Mouse (Mus musculus): Measurements from ENCODE around the gene Pcnp. TPM values are rescaled to one million over a fixed set of nuclear protein-coding genes. Genes with fewer than 3 reads are reported as not detected.
"Not testable (repeated sequence)": the region's sequence is repeated elsewhere in the genome, so short reads cannot be mapped to it uniquely, and the experiment has no call there.

The Pcnp gene
- polyA plus RNA-seq, 1 experiment from 2014 or later: 151 TPM

- no peaks in the 10 kb centered on the region for H3K4me1 ChIP-seq (ENCODE audit: control insufficient read depth in 2 of 2, insufficient read depth in 2 of 2, low read length in 2 of 2)
- H3K27ac ChIP-seq (replicated peaks in 1 of 2; ENCODE audit: control insufficient read depth in 1 of 2, insufficient read depth in 1 of 2, low read depth in 2 of 2, low read length in 2 of 2): no peak overlapping the region
- no peaks in the 10 kb centered on the region for H3K36me3 ChIP-seq (ENCODE audit: control insufficient read depth, insufficient read depth, low read length)
- ATAC-seq (ENCODE audit: insufficient number of reproducible peaks, insufficient read depth, low FRiP score, low read depth): no peak
- no peaks in the 10 kb centered on the region for H3K9me3 ChIP-seq (ENCODE audit: control insufficient read depth, low read length)
- no peak overlapping the region for H3K4me3 ChIP-seq (ENCODE audit: control insufficient read depth in 1 of 2, insufficient read depth in 1 of 2, low read depth in 1 of 2, low read length in 2 of 2)
- H3K4me2 ChIP-seq (ENCODE audit: low read length): no peak overlapping the region
- WGBS: 72% methylated on average over 7 of the region's 7 CpGs
- H3K27me3 ChIP-seq (ENCODE audit: control insufficient read depth, insufficient read depth, low read length): no peaks in the 10 kb centered on the region
- H3K9ac ChIP-seq (ENCODE audit: low read length): no peak overlapping the region
Observed at GRCm38 (mm10) chr16:56056944-56057590, 27.5 kb upstream of the Pcnp start.

GRCm38 (mm10) chr16:56055911-56056310, 26.4 kb upstream of the Pcnp start:
- Histone ChIP-seq H3K9ac (ENCODE audit: low read length) (no peak overlapping the region), H3K4me3 (ENCODE audit: control insufficient read depth in 1 of 2, insufficient read depth in 1 of 2, low read depth in 1 of 2, low read length in 2 of 2) (no peak overlapping the region), H3K9me3 (ENCODE audit: control insufficient read depth, low read length) (no peaks in the 10 kb centered on the region), H3K4me2 (ENCODE audit: low read length) (no peak overlapping the region), H3K4me1 (ENCODE audit: control insufficient read depth in 2 of 2, insufficient read depth in 2 of 2, low read length in 2 of 2) (no peaks in the 10 kb centered on the region), H3K27ac (replicated peaks in 1 of 2; ENCODE audit: control insufficient read depth in 1 of 2, insufficient read depth in 1 of 2, low read depth in 2 of 2, low read length in 2 of 2) (no peak overlapping the region), H3K27me3 (ENCODE audit: control insufficient read depth, insufficient read depth, low read length) (no peaks in the 10 kb centered on the region), H3K36me3 (ENCODE audit: control insufficient read depth, insufficient read depth, low read length) (no peaks in the 10 kb centered on the region)
- WGBS: 74% methylated on average over 3 of the region's 3 CpGs
- no peak for ATAC-seq (ENCODE audit: insufficient number of reproducible peaks, insufficient read depth, low FRiP score, low read depth)

- H3K9me3 ChIP-seq (ENCODE audit: control insufficient read depth, low read length); H3K27me3 ChIP-seq (ENCODE audit: control insufficient read depth, insufficient read depth, low read length); ATAC-seq (ENCODE audit: insufficient number of reproducible peaks, insufficient read depth, low FRiP score, low read depth); H3K9ac ChIP-seq (ENCODE audit: low read length); H3K4me3 ChIP-seq (ENCODE audit: control insufficient read depth in 1 of 2, insufficient read depth in 1 of 2, low read depth in 1 of 2, low read length in 2 of 2); H3K36me3 ChIP-seq (ENCODE audit: control insufficient read depth, insufficient read depth, low read length); H3K27ac ChIP-seq (replicated peaks in 1 of 2; ENCODE audit: control insufficient read depth in 1 of 2, insufficient read depth in 1 of 2, low read depth in 2 of 2, low read length in 2 of 2); H3K4me1 ChIP-seq (ENCODE audit: control insufficient read depth in 2 of 2, insufficient read depth in 2 of 2, low read length in 2 of 2); H3K4me2 ChIP-seq (ENCODE audit: low read length): not testable (repeated sequence)
- no CpG with 5 or more reads among the region's 4 CpGs for WGBS
Observed at GRCm38 (mm10) chr16:56048038-56048437, 18.5 kb upstream of the Pcnp start, which contains the start of gene Senp7. Gene Senp7 (plus strand): TSS chr16:56048338.

- H3K27me3 ChIP-seq (ENCODE audit: control insufficient read depth, insufficient read depth, low read length): no peaks in the 10 kb centered on the region
- H3K36me3 ChIP-seq (ENCODE audit: control insufficient read depth, insufficient read depth, low read length): peaks cover 21% of the 10 kb centered on the region
- WGBS: 28% methylated on average over 8 of the region's 8 CpGs
- H3K4me3 ChIP-seq (ENCODE audit: control insufficient read depth in 1 of 2, insufficient read depth in 1 of 2, low read depth in 1 of 2, low read length in 2 of 2): peak overlapping the region; percentile 71 to 89
- H3K4me1 ChIP-seq (ENCODE audit: control insufficient read depth in 2 of 2, insufficient read depth in 2 of 2, low read length in 2 of 2): peaks cover 0 to 8% of the 10 kb centered on the region in 2 experiments; a peak in 3 of 4 replicates
- no peaks in the 10 kb centered on the region for H3K9me3 ChIP-seq (ENCODE audit: control insufficient read depth, low read length)
- peak overlapping the region; percentile 86 for H3K9ac ChIP-seq (ENCODE audit: low read length)
- no peak for ATAC-seq (ENCODE audit: insufficient number of reproducible peaks, insufficient read depth, low FRiP score, low read depth)
- peak overlapping the region; percentile 82 for H3K4me2 ChIP-seq (ENCODE audit: low read length)
- peak overlapping the region; percentile 63 to 88 for H3K27ac ChIP-seq (replicated peaks in 1 of 2; ENCODE audit: control insufficient read depth in 1 of 2, insufficient read depth in 1 of 2, low read depth in 2 of 2, low read length in 2 of 2)
Observed at GRCm38 (mm10) chr16:56038090-56038489, 8.6 kb upstream of the Pcnp start.

- Histone ChIP-seq H3K4me1 (ENCODE audit: control insufficient read depth in 2 of 2, insufficient read depth in 2 of 2, low read length in 2 of 2) (peaks cover 0 to 8% of the 10 kb centered on the region in 2 experiments; a peak in 3 of 4 replicates), H3K9ac (ENCODE audit: low read length) (peak within 1 kb of the TSS; percentile 86), H3K4me3 (ENCODE audit: control insufficient read depth in 1 of 2, insufficient read depth in 1 of 2, low read depth in 1 of 2, low read length in 2 of 2) (peak within 1 kb of the TSS; percentile 71 to 89), H3K36me3 (ENCODE audit: control insufficient read depth, insufficient read depth, low read length) (peaks cover 28% of the 10 kb centered on the region), H3K9me3 (ENCODE audit: control insufficient read depth, low read length) (no peaks in the 10 kb centered on the region), H3K27ac (replicated peaks in 1 of 2; ENCODE audit: control insufficient read depth in 1 of 2, insufficient read depth in 1 of 2, low read depth in 2 of 2, low read length in 2 of 2) (peak within 1 kb of the TSS; percentile 82 to 88), H3K4me2 (ENCODE audit: low read length) (peak within 1 kb of the TSS; percentile 82), H3K27me3 (ENCODE audit: control insufficient read depth, insufficient read depth, low read length) (no peaks in the 10 kb centered on the region)
- ATAC-seq (ENCODE audit: insufficient number of reproducible peaks, insufficient read depth, low FRiP score, low read depth): peak; percentile 98
- under 1% methylated on average over 52 of the region's 63 CpGs for whole genome bisulfite sequencing
Observed at GRCm38 (mm10) chr16:56037138-56038010, 7.8 kb upstream of the Pcnp start, which contains the start of gene Trmt10c. Gene Trmt10c (minus strand): TSS chr16:56037819.

GRCm38 (mm10) chr16:56036501-56036900, 7.0 kb upstream of the Pcnp start:
- Histone ChIP-seq H3K9ac (ENCODE audit: low read length) (peak overlapping the region; percentile 86), H3K27ac (replicated peaks in 1 of 2; ENCODE audit: control insufficient read depth in 1 of 2, insufficient read depth in 1 of 2, low read depth in 2 of 2, low read length in 2 of 2) (no peak overlapping the region), H3K9me3 (ENCODE audit: control insufficient read depth, low read length) (no peaks in the 10 kb centered on the region), H3K27me3 (ENCODE audit: control insufficient read depth, insufficient read depth, low read length) (no peaks in the 10 kb centered on the region), H3K4me3 (ENCODE audit: control insufficient read depth in 1 of 2, insufficient read depth in 1 of 2, low read depth in 1 of 2, low read length in 2 of 2) (peak overlapping the region in 1 of 2 experiments; percentile 71; a peak in 3 of 4 replicates), H3K36me3 (ENCODE audit: control insufficient read depth, insufficient read depth, low read length) (peaks cover 37% of the 10 kb centered on the region), H3K4me1 (ENCODE audit: control insufficient read depth in 2 of 2, insufficient read depth in 2 of 2, low read length in 2 of 2) (peaks cover 0 to 8% of the 10 kb centered on the region in 2 experiments; a peak in 3 of 4 replicates), H3K4me2 (ENCODE audit: low read length) (peak overlapping the region; percentile 82)
- ATAC-seq (ENCODE audit: insufficient number of reproducible peaks, insufficient read depth, low FRiP score, low read depth): no peak
- 52% methylated on average over 6 of the region's 6 CpGs for WGBS

- H3K27ac ChIP-seq (replicated peaks in 1 of 2; ENCODE audit: control insufficient read depth in 1 of 2, insufficient read depth in 1 of 2, low read depth in 2 of 2, low read length in 2 of 2): no peak overlapping the region
- H3K36me3 ChIP-seq (ENCODE audit: control insufficient read depth, insufficient read depth, low read length): peaks cover 38% of the 10 kb centered on the region
- H3K4me3 ChIP-seq (ENCODE audit: control insufficient read depth in 1 of 2, insufficient read depth in 1 of 2, low read depth in 1 of 2, low read length in 2 of 2): no peak overlapping the region
- H3K27me3 ChIP-seq (ENCODE audit: control insufficient read depth, insufficient read depth, low read length): no peaks in the 10 kb centered on the region
- H3K4me1 ChIP-seq (ENCODE audit: control insufficient read depth in 2 of 2, insufficient read depth in 2 of 2, low read length in 2 of 2): peaks cover 0 to 15% of the 10 kb centered on the region in 2 experiments; a peak in 3 of 4 replicates
- H3K9ac ChIP-seq (ENCODE audit: low read length): no peak overlapping the region
- ATAC-seq (ENCODE audit: insufficient number of reproducible peaks, insufficient read depth, low FRiP score, low read depth): no peak
- 96% methylated on average over 6 of the region's 6 CpGs for WGBS
- no peaks in the 10 kb centered on the region for H3K9me3 ChIP-seq (ENCODE audit: control insufficient read depth, low read length)
- H3K4me2 ChIP-seq (ENCODE audit: low read length): no peak overlapping the region
Observed at GRCm38 (mm10) chr16:56034566-56034965, 5.0 kb upstream of the Pcnp start.
